Mouse (Mus musculus): ENCODE measurements around the gene Klk7.

Klk7 gene

DNA sequence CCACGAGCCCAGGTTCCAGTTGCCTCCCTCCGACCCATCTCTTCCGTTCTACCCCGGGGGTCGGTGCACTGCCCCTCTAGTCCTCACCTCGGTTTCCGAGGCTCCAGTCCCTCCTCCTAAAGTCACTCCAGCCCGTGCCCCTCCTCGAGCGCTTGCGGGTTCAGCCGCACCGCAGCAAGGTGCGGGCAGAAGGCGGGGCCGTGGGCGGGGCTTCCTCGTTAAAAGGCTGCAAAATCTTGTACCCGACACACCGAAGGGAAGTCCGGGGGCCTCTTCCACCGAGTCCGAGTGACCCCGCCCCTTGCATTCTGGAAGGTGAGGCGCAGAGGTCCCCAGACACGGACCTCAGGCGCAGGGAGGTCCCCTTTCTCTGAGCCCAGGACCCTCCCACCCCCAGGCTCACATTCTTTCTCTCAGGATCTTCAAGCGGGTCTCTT is 13.7 kb upstream of the Klk7 start, which contains the start of gene Klk8:
Klk8 (plus strand) TSS at position 245 of the 437 bp plus-strand sequence.
- no peak for DNase-seq (ENCODE audit: low read depth, low spot score)

DNA sequence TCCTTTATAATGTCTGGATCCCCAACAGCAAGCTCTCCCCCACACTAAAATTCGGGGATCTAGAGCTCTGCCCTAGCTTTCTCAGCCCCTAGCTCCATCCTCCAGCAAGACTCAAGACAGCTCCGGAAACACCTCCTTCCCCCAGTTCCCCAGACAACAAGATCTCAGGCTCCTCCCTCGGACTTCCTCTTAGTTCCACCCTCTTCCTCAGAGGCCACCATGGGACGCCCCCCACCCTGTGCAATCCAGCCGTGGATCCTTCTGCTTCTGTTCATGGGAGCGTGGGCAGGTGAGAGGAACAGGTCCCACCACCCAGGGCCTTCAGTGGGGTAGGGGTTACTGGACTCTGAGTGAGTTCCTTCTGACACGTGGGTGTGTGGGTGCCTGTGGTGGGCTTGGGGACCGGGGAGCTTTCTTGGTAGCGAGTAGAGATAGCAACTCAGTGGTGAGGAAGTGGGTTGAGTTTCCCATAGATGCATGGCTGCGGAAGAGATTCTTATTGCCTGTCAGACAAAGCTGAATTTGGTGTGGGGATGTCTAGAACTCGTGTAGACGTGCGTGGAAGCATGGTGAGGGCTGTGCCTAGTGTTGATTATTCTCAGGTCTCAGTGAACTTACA is 13.1 kb upstream of the Klk7 start:
- no peak for DNase-seq (ENCODE audit: low read depth, low spot score)

DNA sequence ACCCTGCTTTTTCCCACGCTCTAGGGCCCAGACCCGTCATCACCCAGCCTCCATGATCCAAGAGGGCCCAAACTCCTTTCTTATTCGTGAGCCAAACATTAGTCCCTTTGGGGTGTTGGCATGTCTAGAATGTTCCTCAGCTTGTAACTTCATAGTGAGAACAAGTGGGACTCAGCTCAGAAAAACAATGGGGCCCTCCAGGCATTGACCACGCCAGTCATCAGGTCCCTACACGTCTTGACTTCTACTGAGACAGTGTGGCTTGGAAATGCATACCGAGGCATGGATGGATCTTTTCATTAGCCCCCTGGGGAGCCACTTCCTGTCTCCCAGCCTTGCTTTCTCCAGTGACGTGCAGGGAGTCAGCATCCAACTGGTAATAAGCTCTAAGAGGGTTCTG is 11.2 kb upstream of the Klk7 start:
- DNase-seq (ENCODE audit: low read depth, low spot score) = no peak

DNA sequence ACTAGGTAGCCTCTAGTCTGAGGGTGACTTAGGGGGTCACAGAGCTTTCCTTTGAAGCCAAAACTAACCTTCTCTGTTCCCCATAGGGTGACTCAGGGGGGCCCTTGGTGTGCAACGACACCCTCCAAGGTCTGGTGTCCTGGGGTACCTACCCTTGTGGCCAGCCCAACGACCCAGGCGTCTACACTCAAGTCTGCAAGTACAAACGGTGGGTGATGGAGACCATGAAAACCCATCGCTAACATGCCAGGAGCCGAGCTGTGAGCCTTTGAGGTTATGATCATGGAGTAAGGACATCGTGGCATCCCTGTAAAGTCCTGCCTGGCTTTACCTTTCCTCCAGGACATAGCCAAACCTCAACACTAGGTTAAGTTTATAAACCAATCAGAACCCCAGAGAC is 4.1 kb downstream of the Klk7 start:
- DNase-seq (ENCODE audit: low read depth, low spot score) = no peak

DNA sequence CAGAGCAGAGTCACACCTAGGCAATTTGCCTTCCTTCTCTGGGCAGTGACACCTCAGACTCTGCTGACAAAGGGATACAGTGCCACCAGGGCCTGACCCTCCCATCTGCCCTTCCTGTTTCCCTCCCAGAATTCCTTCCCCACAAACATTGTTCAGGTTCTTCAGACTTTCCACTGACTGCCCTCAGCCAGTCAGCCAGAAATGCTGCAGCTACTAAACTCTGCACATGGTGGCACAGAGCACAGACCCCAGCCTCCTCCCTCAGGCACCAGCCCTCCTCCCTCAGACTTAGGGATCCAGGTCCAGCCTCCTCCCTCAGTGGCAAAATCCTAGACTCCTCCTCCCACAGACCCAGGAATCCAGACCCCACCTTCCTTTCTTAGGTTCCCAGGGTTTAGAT is 5.7 kb downstream of the Klk7 start:
- DNase-seq (ENCODE audit: low read depth, low spot score) = no peak

DNA sequence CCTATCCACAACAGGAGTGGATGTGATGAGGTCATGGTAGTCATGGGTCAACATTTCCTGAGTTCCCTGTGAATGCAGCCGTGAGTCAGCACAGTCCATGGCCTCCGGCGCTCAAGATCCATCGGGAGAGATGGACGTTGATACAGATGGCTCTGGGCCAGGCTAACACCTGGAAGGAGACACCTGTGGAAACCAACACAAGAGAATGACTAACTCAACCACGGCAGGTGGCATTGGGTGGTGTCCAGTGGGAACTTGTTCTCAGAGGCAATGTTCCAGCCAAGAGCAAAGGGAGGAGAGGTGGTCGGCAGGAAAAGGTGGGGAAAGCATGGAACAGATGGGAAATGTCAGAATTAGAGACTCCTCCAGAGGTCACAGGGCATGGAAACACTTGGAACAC is 10.5 kb downstream of the Klk7 start:
- no peak for DNase-seq (ENCODE audit: low read depth, low spot score)

DNA sequence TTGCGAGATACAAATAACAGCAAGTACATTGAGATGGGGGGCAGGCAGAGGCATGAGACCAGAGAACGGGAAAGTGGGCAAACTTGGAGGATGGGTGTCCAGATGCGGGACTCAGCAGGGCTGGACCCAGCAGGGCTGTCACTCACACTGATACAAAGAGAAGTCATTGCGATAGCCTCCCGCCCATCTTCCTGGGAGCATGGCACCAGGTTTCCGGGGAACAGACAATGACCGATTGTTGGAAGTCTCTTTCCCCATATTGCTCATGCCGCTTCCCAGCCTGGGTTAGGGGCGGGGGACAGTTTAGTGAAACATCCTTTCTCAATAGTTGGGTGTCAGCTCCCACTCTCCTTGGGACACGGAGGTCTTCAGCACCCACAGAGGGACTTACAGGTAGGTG is 13.1 kb downstream of the Klk7 start, which contains the start of gene Klk6:
Klk6 (plus strand) TSS at position 301 of the 400 bp plus-strand sequence.
- DNase-seq (ENCODE audit: low read depth, low spot score) = no peak

DNA sequence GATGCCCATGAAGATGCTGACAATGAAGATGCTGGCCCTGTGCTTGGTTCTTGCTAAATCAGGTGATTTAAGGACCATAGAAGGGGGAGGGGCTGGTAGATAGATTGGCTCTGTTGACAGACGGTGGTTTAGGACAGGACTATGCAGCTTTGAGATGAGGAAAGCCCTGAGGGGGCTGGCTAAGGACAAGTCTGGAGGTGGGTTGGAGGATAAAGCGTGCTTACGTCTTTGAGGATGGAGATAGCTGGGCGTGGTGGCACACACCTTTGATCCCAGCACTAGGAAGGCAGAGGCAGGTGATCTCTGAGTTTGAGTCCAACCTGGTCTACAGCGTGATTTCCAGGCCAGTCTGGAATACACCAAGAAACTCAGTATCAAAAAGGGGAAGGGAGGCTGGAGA is 15.0 kb downstream of the Klk7 start:
- no peak for DNase-seq (ENCODE audit: low read depth, low spot score)

DNA sequence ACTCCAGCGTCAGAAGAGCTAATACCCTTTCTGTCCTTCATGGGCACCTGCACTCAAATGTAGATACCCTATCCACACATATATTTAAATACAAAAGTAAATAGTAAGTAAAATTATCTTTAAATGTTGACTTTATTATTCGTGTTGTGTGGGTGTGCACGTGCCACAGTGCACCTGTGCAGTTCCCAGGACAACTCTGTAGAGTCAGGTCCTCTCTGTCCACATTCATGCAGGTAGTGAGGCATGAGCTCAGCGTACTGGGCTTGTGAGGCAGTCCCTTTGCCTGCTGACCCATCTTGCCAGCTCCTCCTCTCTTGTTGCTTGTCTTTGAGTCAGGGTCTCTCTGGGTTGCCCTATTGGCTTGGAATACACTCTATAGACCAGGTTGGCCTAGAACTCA is 16.6 kb downstream of the Klk7 start:
- DNase-seq (ENCODE audit: low read depth, low spot score) = no peak

DNA sequence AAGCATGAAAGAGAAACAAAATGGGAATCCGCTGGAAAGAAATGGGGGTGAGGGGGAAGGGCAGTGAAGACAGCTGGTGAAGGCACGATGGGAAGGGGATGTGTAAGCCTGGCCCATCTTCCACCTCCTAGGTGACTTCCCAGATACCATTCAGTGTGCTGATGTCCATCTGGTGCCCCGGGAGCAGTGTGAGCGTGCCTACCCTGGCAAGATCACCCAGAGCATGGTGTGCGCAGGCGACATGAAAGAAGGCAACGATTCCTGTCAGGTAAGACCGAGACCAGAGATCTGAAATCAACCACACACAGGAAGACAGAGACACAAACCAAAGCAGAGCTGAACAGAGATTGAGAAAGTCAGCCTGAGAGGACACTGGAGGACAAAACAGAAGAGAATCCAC is 17.9 kb downstream of the Klk7 start:
- DNase-seq (ENCODE audit: low read depth, low spot score) = no peak

DNA sequence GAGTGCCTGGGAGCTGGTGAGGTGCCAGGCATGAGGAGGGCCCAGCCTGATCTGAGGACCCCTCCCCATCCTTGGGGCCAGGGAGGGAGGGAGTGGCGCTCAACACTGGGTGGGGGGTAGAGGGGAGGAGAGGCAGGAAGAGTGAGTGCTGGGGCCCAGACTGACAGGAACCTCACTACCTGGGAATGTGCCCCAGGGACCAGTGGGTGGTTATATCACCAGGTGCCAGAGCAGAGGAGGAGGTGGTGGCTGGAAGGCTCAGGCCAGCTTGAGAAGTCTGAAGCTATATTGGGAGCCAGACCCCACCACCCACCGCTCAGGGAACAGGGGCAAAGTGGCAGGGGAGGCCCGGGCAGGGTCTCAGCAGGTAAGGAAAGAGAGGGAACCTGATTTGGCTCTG is 30.6 kb downstream of the Klk7 start, which contains the start of gene Klk5:
Klk5 (plus strand) TSS at position 271 of the 400 bp plus-strand sequence.
- DNase-seq (ENCODE audit: low read depth, low spot score) = no peak

DNA sequence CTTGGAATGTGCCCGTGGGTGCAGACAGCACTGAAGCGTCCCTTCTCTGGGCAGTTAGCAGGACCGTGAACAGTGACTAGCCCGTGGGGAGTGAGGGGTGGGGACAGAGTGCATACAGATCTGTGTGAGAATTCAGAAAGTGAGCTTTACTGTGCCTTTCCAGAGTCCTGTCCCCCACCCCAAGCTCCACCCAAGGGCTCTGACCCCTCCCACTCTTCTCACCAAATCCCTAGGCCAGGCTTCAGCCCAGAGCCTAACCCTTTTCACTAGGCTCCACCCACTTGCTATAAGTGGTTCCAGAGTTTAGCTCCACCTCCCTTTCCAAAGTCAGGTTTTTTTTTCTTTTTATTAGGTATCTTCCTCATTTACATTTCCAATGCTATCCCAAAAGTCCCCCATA is 32.7 kb downstream of the Klk7 start:
- DNase-seq (ENCODE audit: low read depth, low spot score) = no peak

DNA sequence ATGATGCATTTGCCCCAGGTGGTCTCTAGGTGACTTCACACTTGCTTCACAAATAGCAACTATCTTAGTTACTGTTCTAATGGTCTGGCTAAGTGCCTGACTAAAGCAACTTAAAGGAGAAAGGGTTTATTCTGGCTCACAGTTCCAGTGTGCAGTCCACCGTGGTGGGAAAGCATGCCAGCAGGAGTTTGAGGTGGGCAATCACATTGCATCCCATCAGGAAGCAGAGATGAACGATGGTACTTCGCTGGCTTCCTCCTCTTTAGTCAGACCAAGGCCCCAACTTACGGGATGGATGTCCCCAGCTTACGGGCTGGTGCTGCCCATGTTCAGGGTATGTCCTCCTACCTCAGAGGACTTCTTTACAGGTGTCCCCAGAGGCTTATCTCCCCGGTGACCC is 40.5 kb downstream of the Klk7 start:
- DNase-seq (ENCODE audit: low read depth, low spot score) = no peak

DNA sequence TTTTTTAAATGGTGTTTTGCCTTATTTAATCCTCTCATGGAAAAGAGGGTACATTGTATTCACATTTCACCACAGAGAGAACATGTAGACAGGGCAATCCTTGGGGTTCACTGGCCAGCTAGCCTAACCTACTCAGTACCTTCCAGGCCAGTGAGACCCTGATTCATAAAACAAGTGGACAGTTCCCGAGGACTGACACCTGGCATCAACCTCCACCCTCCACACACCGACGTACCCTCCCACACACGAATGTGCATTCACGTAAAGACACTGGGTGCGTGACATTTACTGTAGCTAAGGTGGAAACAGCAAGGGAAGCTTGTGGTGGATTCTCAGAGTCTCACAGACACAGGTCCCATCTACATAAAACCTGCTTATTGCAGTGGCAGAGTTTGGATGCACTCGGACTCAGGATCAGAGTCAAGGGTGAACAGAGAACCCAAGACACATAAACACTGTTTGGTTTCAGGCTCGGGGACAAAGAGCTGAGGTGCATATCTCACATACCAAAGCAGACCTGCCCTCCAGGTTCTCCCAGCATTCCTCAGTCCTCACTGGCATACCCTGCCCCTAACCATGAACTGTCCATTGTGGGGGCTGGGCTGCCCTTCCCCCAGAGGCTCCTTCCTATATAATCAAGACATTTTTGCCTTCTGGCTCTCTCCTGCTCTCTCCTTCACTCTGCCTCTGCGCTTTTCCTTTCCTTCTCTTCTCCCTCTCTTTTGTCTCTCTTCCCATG is 43.7 kb downstream of the Klk7 start:
- no peak for DNase-seq (ENCODE audit: low read depth, low spot score)

DNA sequence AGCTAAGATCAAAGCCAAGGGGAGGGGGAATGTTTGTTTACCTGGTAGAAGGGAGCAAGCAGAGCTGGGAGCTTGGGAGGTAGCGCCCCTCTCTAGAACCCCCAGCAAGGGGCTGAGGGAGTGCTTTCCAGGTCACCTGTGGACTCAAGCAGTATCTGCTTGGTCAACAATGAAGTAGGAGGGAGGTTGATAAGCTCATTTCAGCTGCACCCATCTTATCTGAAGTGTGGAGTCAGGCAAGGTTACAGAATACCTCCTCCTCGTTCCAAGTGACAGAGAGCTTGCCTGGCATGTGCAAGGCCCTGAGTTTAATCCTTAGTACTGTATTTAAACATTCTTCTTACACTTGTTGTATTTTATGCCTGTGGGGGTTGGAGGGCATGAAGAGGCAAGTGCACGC is 44.6 kb downstream of the Klk7 start:
- no peak for DNase-seq (ENCODE audit: low read depth, low spot score)

DNA sequence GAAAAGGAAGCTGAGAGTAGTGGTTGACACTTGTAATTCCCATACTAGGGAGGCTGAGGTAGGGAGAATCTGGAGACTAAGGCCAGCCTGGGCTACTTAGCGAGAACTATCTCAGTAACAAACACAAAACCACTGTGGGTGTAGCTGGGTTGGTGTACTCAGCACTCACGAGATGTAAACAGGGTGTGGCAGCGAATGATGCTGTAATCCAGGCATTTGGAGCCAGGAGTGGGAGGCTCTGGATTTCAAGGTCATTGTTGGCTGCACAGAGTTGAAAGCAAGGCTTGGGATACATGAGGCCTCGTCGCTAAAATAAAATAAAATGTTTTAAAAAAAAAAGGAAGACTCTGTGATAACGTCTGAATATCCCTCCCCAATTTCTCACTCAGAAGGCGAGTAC is 45.2 kb downstream of the Klk7 start:
- DNase-seq (ENCODE audit: low read depth, low spot score) = no peak

DNA sequence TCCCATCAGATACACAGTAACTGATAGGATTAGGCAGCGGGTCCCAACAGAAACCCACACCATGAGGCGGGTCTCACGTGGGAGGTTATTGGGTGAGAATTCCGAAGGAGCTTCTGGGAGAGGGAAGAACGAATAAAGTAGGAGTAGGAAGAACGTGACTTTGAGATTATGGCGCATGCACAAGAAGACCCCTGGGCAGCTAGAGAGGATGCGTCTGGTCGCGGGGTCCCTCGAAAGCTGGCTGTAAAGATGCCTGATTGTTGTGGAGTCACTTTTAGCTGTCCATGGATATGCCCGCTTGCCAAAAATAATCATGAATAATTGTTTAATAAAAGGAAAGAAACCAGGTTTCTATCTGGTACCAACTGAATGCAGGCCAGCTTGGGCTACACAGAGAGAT is 46.4 kb downstream of the Klk7 start:
- DNase-seq (ENCODE audit: low read depth, low spot score) = no peak

DNA sequence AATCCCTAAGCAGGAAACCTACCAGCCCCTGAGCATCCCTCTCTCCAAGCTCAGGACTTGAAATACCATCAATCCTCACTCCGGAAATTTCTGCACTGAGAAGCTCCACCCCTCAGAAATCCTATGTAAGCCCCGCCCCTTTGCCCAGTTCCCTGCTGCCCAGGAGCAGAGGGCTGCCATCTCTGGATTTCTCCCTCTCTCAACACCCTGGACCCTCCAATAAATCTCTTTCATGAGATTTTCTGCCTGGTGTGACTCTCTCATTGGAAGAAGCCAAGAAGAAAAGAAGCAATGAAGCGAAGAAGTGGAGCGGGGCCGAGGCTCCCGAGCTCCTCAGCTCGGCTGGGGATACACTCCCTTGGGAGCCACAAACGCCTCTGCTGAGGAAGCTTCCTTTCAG is 49.3 kb downstream of the Klk7 start:
- DNase-seq (ENCODE audit: low read depth, low spot score) = no peak

All from retina, adult 2 months (tissue).